Mouse (Mus musculus) lung, adult 2 months (tissue): ENCODE data around the gene Vamp2. TPM values are rescaled to one million over a fixed set of nuclear protein-coding genes. Genes with fewer than 3 reads are reported as not detected.

ENCODE experiments used
- DNase-seq: peaks from one replicate; pipeline ENCODE4 v3.0.0; 2022
- H3K4me1 ChIP-seq: fragments of 200-500 bp; 2 replicates; pipeline ENCODE4 v1.6.1; 2011; ENCODE audit warnings: low read length; ENCODE audit not compliant: control insufficient read depth, insufficient read depth
- H3K4me3 ChIP-seq: fragments of 200-500 bp; replicated peaks from 2 replicates; pipeline ENCODE3; 2011; ENCODE audit warnings: low read depth, mild to moderate bottlenecking, control low read depth, low read length; ENCODE audit errors: extremely low read depth
- CTCF ChIP-seq: fragments of 200-500 bp; IDR thresholded peaks from 2 replicates; pipeline ENCODE4 v1.5.1; 2011; ENCODE audit warnings: mild to moderate bottlenecking, low read length, control low read depth; ENCODE audit not compliant: insufficient read depth
- POLR2A ChIP-seq: fragments of 200-500 bp; IDR thresholded peaks from 2 replicates; pipeline ENCODE4 v1.6.1; 2011; ENCODE audit warnings: low read depth, mild to moderate bottlenecking, control low read depth, low read length, borderline replicate concordance; ENCODE audit errors: extremely low read depth
- WGBS: fragments of 180-500 bp; shearing (Covaris S2); methylation state at CpG from one replicate; pipeline ENCODE4 v1.1.7; 2018; 5-methylcytosine and 5-hydroxymethylcytosine counted together
- polyA plus RNA-seq: library from polyadenylated mRNA; depleted of rRNA; stranded (reverse); fragments of >200 nt; gene quantifications from 2 replicates; pipeline ENCODE4 v1.2.3, GENCODE M21; 2012; rRNA removed

Gene Vamp2
- polyA plus RNA-seq, 1 experiment = 120 TPM

GRCm38 (mm10) chr11:69134622-69134968 is 46.3 kb downstream of the Vamp2 start:
- DNase-seq = no peak
- TF ChIP-seq POLR2A = 0 out of 2 replicates have a peak, but pooled peaks have one; percentile 18
- TF ChIP-seq CTCF = no peak
- H3K4me1 ChIP-seq = no peaks in the 10 kb centered on the region; the same call in 1 of the 2 replicates
- WGBS = 43% methylated on average over 8 of the region's 8 CpGs
- peak overlapping the region; percentile 66 for H3K4me3 ChIP-seq

- DNase-seq = no peak
- TF ChIP-seq POLR2A = no peak
- no peak for TF ChIP-seq CTCF
- Histone ChIP-seq H3K4me3 (no peak overlapping the region), H3K4me1 (no peaks in the 10 kb centered on the region; the same call in 1 of the 2 replicates)
- 85% methylated on average over 6 of the region's 6 CpGs for WGBS
These were observed 47.1 kb downstream of the Vamp2 start for GRCm38 (mm10) chr11:69135361-69135760.

Other genes starting within 250 kb of the Vamp2 start
- gene Ndel1, start 216.6 kb upstream of the Vamp2 start, polyA plus RNA-seq = 74.3 and 75.3 TPM in 2 replicates
- gene Rnf222, start 199.9 kb upstream of the Vamp2 start, polyA plus RNA-seq = 0.14 and 1.4 TPM in 2 replicates
- gene Rpl26, start 186.9 kb upstream of the Vamp2 start, polyA plus RNA-seq = 469 and 674 TPM in 2 replicates
- 0.19 and 0.25 TPM in 2 replicates for gene Odf4, start 161.4 kb upstream of the Vamp2 start, polyA plus RNA-seq
- gene Arhgef15, start 131.0 kb upstream of the Vamp2 start, polyA plus RNA-seq = 359 and 419 TPM in 2 replicates
- gene Slc25a35, start 120.4 kb upstream of the Vamp2 start, polyA plus RNA-seq = 34.0 and 40.4 TPM in 2 replicates
- 11.6 and 15.4 TPM in 2 replicates for gene Rangrf, start 113.3 kb upstream of the Vamp2 start, polyA plus RNA-seq
- gene Pfas, start 80.0 kb upstream of the Vamp2 start, polyA plus RNA-seq = 10.0 and 11.3 TPM in 2 replicates
- gene Ctc1, start 72.6 kb upstream of the Vamp2 start, polyA plus RNA-seq = 23.7 and 30.1 TPM in 2 replicates
- 3.2 and 6.8 TPM in 2 replicates for gene Aurkb, start 42.8 kb upstream of the Vamp2 start, polyA plus RNA-seq
- gene Borcs6, start 28.8 kb upstream of the Vamp2 start, polyA plus RNA-seq = 21.0 and 22.8 TPM in 2 replicates
- 69.8 and 75.7 TPM in 2 replicates for gene Tmem107, start 17.7 kb upstream of the Vamp2 start, polyA plus RNA-seq
- 36.8 and 78.5 TPM in 2 replicates for gene Per1, start 6.7 kb downstream of the Vamp2 start, polyA plus RNA-seq
- gene Hes7, start 31.9 kb downstream of the Vamp2 start, polyA plus RNA-seq = 0.25 and 0.95 TPM in 2 replicates
- gene 9130213A22Rik, start 34.1 kb downstream of the Vamp2 start, polyA plus RNA-seq = 1.1 and 1.2 TPM in 2 replicates
- 2.6 and 23.9 TPM in 2 replicates for gene Aloxe3, start 37.4 kb downstream of the Vamp2 start, polyA plus RNA-seq
- 43.9 TPM in 1 of 2 replicates, not detected in the other for gene Alox12b, start 68.5 kb downstream of the Vamp2 start, polyA plus RNA-seq
- gene Alox8, start 109.4 kb downstream of the Vamp2 start, polyA plus RNA-seq = not detected in 2 replicates
- not detected in 2 replicates for gene Gucy2e, start 148.5 kb downstream of the Vamp2 start, polyA plus RNA-seq
- gene Cntrob, start 235.3 kb downstream of the Vamp2 start, polyA plus RNA-seq = 5.0 and 6.9 TPM in 2 replicates
- gene Trappc1, start 235.5 kb downstream of the Vamp2 start, polyA plus RNA-seq = 26.7 and 48.5 TPM in 2 replicates
- 1.6 and 2.2 TPM in 2 replicates for gene Kcnab3, start 237.8 kb downstream of the Vamp2 start, polyA plus RNA-seq